Mouse (Mus musculus) cortical plate, adult 2 months (tissue): ENCODE results near the gene Xpo5.

Experiments used
- CTCF ChIP-seq: fragments of 200-500 bp; IDR thresholded peaks from 2 replicates; pipeline ENCODE4 v1.5.1; 2011; ENCODE audit warnings: mild to moderate bottlenecking, control low read depth, low read length; ENCODE audit not compliant: insufficient read depth; ENCODE audit errors: extremely low read depth
- POLR2A ChIP-seq: fragments of 200-500 bp; IDR thresholded peaks from 2 replicates; pipeline ENCODE4 v1.6.1; 2011; ENCODE audit warnings: mild to moderate bottlenecking, low read length, control low read depth; ENCODE audit not compliant: insufficient read depth; ENCODE audit errors: extremely low read depth

- no peak for TF ChIP-seq POLR2A
- TF ChIP-seq CTCF: no peak
Observed at GRCm38 (mm10) chr17:46266986-46267385, 64.4 kb downstream of the Xpo5 start.
